Mouse (Mus musculus) inflammation-experienced regulatory T-cells (primary cell): ENCODE measurements around the gene Sag. TPM values are rescaled to one million over a fixed set of nuclear protein-coding genes. Genes with fewer than 3 reads are reported as not detected.

ENCODE experiments used
- polyA plus RNA-seq, 2 experiments: library from polyadenylated mRNA; unstranded; fragments of 100-300 nt; shearing (Covaris generic); gene quantifications; one replicate each; pipeline ENCODE4 v1.2.1; 2017

The Sag gene
- 1 to 10 TPM; 3.5 to 3.8 TPM for polyA plus RNA-seq

DNA sequence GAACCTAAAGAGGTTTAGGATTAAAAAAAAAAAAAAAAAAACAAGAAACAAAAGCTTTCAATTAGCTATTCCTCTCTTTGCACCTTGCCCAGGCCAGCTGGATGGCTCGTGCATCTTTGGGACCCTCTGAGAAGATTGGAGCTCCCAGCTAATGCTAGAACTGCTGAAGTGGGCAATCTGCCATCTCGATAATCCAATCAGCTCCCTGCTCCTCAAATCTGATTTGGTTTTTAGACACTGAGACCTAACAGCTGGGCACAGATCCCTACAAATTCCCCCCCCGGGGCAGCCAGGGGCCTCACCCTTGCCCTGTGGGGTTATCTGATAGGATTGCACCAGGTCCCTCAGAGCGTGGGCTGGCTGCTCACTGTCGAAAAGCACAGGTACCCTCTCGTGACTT is at the start of gene Sag:
TSS of gene Sag (plus strand) at position 105 of the 400 bp plus-strand sequence.

DNA sequence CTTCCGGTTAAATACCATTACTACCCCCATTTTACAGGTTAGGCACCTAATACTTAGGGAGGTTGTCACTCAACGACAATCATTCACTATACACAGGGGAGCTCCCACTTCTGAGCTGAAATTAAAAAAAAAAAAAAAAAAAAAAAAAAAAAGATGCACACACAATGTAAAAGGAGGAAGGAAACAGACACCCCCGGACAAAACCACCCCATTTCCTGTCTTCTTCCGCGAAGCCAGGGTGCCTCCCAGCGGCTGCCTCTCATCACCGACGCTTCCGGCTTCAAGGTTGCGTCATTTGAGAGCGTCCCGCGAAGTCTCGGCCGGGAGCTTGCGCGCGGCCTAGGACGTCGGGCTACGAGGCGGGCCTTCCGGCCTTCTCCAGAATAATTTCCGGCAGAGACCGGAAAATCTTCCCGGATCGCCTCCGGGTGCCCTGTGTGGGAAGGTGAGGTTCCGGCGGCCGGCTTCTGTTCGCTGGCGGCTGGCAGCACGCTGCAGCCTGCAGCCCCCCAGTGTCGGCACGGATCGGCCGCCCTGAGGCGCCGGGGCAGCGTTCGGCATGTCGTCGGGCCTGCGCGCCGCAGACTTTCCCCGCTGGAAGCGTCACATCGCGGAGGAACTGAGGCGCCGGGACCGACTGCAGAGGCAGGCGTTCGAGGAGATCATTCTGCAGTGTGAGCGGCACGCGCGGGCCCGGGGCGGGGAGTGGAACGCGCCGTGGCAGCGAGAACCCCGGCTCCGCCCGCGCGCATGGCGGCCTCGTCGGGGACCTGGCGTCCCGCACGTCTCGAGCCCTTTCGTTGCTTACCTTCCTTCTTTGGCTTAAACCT is 47.6 kb upstream of the Sag start, which contains the start of gene Atg16l1:
TSS of gene Atg16l1 (plus strand) at position 230 of the 830 bp plus-strand sequence.

DNA sequence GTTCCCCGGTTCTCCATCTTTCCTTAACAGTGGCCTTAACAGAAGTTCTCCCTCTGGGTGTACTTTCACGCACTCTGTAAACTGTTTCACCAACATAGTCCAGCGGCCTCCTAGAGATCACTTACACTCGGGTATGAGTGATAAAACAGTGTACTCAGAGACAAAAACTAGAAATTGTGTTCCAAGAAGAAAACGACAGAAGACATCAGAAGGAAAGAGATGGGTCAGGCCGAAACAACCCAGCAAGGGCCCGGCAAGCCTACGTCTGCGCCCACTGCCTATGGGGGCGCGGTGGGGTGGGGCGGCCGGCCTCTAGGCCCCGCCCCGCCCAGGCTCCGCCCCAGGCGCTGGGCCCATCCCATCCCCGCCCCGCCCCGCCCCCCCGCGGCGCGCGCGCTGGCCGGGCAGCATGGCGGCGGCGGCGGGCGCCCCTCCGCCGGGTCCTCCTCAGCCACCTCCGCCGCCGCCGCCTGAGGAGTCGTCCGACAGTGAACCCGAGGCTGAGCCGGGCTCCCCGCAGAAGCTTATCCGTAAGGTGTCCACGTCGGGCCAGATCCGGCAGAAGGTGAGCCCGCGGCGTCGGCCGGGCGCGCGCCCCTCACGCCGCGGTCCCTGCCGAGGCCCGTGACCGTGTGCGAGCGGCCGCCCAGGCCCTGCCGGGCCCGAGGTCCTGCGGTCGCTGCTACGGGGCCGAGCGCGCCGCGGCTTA is 49.6 kb downstream of the Sag start, which contains the start of gene Dgkd:
TSS of gene Dgkd (plus strand) at position 396 of the 709 bp plus-strand sequence.

Other genes with a start within 250 kb of the Sag start
- under 1 TPM in 1 of 2 experiments, not detected in 1; 0.69 TPM for gene Ngef, start 229.8 kb upstream of the Sag start, polyA plus RNA-seq
- gene Inpp5d, start 183.4 kb upstream of the Sag start, polyA plus RNA-seq = 100 to 1,000 TPM; 167 to 195 TPM
- 10 to 100 TPM; 53.9 to 54.6 TPM for gene Atg16l1, start 47.8 kb upstream of the Sag start, polyA plus RNA-seq
- gene Dgkd, start 49.6 kb downstream of the Sag start, polyA plus RNA-seq = 100 to 1,000 TPM in 1 of 2 experiments, 10 to 100 TPM in 1; 83.3 to 102 TPM
- 10 to 100 TPM; 17.5 to 18.8 TPM for gene Usp40, start 204.9 kb downstream of the Sag start, polyA plus RNA-seq